Mouse (Mus musculus) midbrain, embryonic 10.5 days (tissue): ENCODE results near the gene Hist1h1c. TPM values are rescaled to one million over a fixed set of nuclear protein-coding genes. Genes with fewer than 3 reads are reported as not detected.
"Not testable (repeated sequence)": the region's sequence is repeated elsewhere in the genome, so short reads cannot be mapped to it uniquely, and the experiment has no call there.

Experiments used
- DNase-seq: peaks from one replicate; pipeline ENCODE4 v3.0.0-alpha.2; 2017; ENCODE audit warnings: low spot score
- H3K27ac ChIP-seq: fragments of 300-500 bp; sonication (generic); replicated peaks from 2 replicates; pipeline ENCODE4 v1.5.1; 2016; ENCODE audit warnings: mild to moderate bottlenecking
- H3K27me3 ChIP-seq: fragments of 300-500 bp; sonication (generic); 2 replicates; pipeline ENCODE4 v1.6.1; 2016; ENCODE audit warnings: low read depth, mild to moderate bottlenecking; ENCODE audit not compliant: poor library complexity, severe bottlenecking
- H3K36me3 ChIP-seq: fragments of 300-500 bp; sonication (generic); 2 replicates; pipeline ENCODE4 v1.6.1; 2016; ENCODE audit warnings: mild to moderate bottlenecking, moderate library complexity
- H3K4me1 ChIP-seq: fragments of 300-500 bp; sonication (generic); 2 replicates; pipeline ENCODE4 v1.6.1; 2016
- H3K4me3 ChIP-seq: fragments of 300-500 bp; sonication (generic); 2 replicates; pipeline ENCODE4 v1.5.1; 2016; ENCODE audit warnings: mild to moderate bottlenecking, moderate library complexity
- H3K9me3 ChIP-seq: fragments of 300-500 bp; sonication (generic); replicated peaks from 2 replicates; pipeline ENCODE4 v1.6.1; 2016; ENCODE audit warnings: mild to moderate bottlenecking
- WGBS: fragments of 180-500 bp; shearing (Covaris S2); methylation state at CpG from one replicate; pipeline ENCODE4 v1.1.7; 2016; 5-methylcytosine and 5-hydroxymethylcytosine counted together
- polyA plus RNA-seq: library from polyadenylated mRNA; unstranded; fragments of >200 nt; fragmentation: Nextera tagmentation; extraction: Ambion mirVana; gene quantifications from 2 replicates; pipeline ENCODE4 v1.2.1, GENCODE M21; 2016

Gene Hist1h1c
- polyA plus RNA-seq, 1 experiment from 2014 or later: 9.5 TPM

GRCm38 (mm10) chr13:23742007-23742406 lies 3.4 kb downstream of the Hist1h1c start:
- peak overlapping the region; percentile 46; the same call in 1 of the 2 replicates for H3K27ac ChIP-seq

GRCm38 (mm10) chr13:23743215-23743614 lies 4.6 kb downstream of the Hist1h1c start:
- DNase-seq: peak; percentile 11
- no peaks in the 10 kb centered on the region for H3K9me3 ChIP-seq
- H3K27me3 ChIP-seq: no peaks in the 10 kb centered on the region
- peak overlapping the region; percentile 75 for H3K27ac ChIP-seq
- 85% methylated on average over 5 of the region's 5 CpGs for WGBS
- no peak overlapping the region for H3K4me3 ChIP-seq
- peaks cover 53% of the 10 kb centered on the region for H3K4me1 ChIP-seq
- H3K36me3 ChIP-seq: no peaks in the 10 kb centered on the region

More at GRCm38 (mm10) chr13:23742007-23742406, 3.4 kb downstream of the Hist1h1c start:
- DNase-seq: peak; percentile 9
- Histone ChIP-seq H3K27me3 (no peaks in the 10 kb centered on the region), H3K4me3 (no peak overlapping the region), H3K9me3 (no peaks in the 10 kb centered on the region), H3K36me3 (no peaks in the 10 kb centered on the region), H3K4me1 (peaks cover 46% of the 10 kb centered on the region)

GRCm38 (mm10) chr13:23743963-23744362 lies 5.4 kb downstream of the Hist1h1c start:
- H3K36me3 ChIP-seq: no peaks in the 10 kb centered on the region
- WGBS: 55% methylated on average over 4 of the region's 4 CpGs
- peak overlapping the region; percentile 59 for H3K4me3 ChIP-seq
- H3K27ac ChIP-seq: peak overlapping the region; percentile 97
- peaks cover 57% of the 10 kb centered on the region for H3K4me1 ChIP-seq
- DNase-seq: no peak
- no peaks in the 10 kb centered on the region for H3K9me3 ChIP-seq
- H3K27me3 ChIP-seq: no peaks in the 10 kb centered on the region

- Histone ChIP-seq H3K4me3 (peak overlapping the region; percentile 59), H3K36me3 (no peaks in the 10 kb centered on the region), H3K27me3 (no peaks in the 10 kb centered on the region), H3K4me1 (peaks cover 49% of the 10 kb centered on the region), H3K9me3 (no peaks in the 10 kb centered on the region), H3K27ac (peak overlapping the region; percentile 97)
- 3% methylated on average over 16 of the region's 36 CpGs for WGBS
- DNase-seq: no peak
These were observed 6.1 kb downstream of the Hist1h1c start for GRCm38 (mm10) chr13:23744421-23745380.

- Histone ChIP-seq H3K27me3 (no peaks in the 10 kb centered on the region), H3K27ac (peak within 1 kb of the TSS; percentile 97), H3K4me3 (peak within 1 kb of the TSS; percentile 59), H3K4me1 (peaks cover 41% of the 10 kb centered on the region), H3K9me3 (no peaks in the 10 kb centered on the region), H3K36me3 (no peaks in the 10 kb centered on the region)
- peak; percentile 82 for DNase-seq
- WGBS: under 1% methylated on average over 27 of the region's 28 CpGs
These were observed 7.0 kb downstream of the Hist1h1c start, which contains the start of gene Hist1h3c for GRCm38 (mm10) chr13:23745381-23746161. Hist1h3c (minus strand) TSS chr13:23745602.

- DNase-seq: peak; percentile 79
- WGBS: under 1% methylated on average over 44 of the region's 58 CpGs
These were observed 7.8 kb downstream of the Hist1h1c start, which contains the start of gene Hist1h2bb for GRCm38 (mm10) chr13:23746201-23747080. Hist1h2bb (plus strand) TSS chr13:23746734.

GRCm38 (mm10) chr13:23747081-23747891 lies 8.7 kb downstream of the Hist1h1c start:
- peak overlapping the region; percentile 97 for H3K27ac ChIP-seq
- H3K9me3 ChIP-seq: no peaks in the 10 kb centered on the region
- WGBS: 2% methylated on average over 13 of the region's 13 CpGs
- DNase-seq: peak; percentile 32
- H3K4me3 ChIP-seq: peak overlapping the region; percentile 59
- peaks cover 35% of the 10 kb centered on the region for H3K4me1 ChIP-seq
- no peaks in the 10 kb centered on the region for H3K27me3 ChIP-seq
- H3K36me3 ChIP-seq: no peaks in the 10 kb centered on the region

More at GRCm38 (mm10) chr13:23746201-23747080, 7.8 kb downstream of the Hist1h1c start, which contains the start of gene Hist1h2bb:
- H3K27ac ChIP-seq: peak within 1 kb of the TSS; percentile 97
- H3K36me3 ChIP-seq, H3K27me3 ChIP-seq, H3K9me3 ChIP-seq: not testable (repeated sequence)
- H3K4me3 ChIP-seq: peak within 1 kb of the TSS; percentile 59
- H3K4me1 ChIP-seq: peaks cover 36% of the 10 kb centered on the region

GRCm38 (mm10) chr13:23747892-23748288 lies 9.3 kb downstream of the Hist1h1c start:
- 10% methylated on average over 4 of the region's 4 CpGs for WGBS
- Histone ChIP-seq H3K27ac (peak overlapping the region; percentile 97), H3K36me3 (no peaks in the 10 kb centered on the region), H3K4me3 (peak overlapping the region; percentile 59), H3K4me1 (peaks cover 38% of the 10 kb centered on the region), H3K9me3 (no peaks in the 10 kb centered on the region), H3K27me3 (no peaks in the 10 kb centered on the region)
- peak; percentile 50 for DNase-seq

GRCm38 (mm10) chr13:23749563-23750121 lies 11.0 kb downstream of the Hist1h1c start:
- Histone ChIP-seq H3K27ac (peak overlapping the region; percentile 97), H3K27me3 (no peaks in the 10 kb centered on the region), H3K4me3 (no peak overlapping the region), H3K9me3 (no peaks in the 10 kb centered on the region), H3K4me1 (peaks cover 32% of the 10 kb centered on the region), H3K36me3 (no peaks in the 10 kb centered on the region)
- WGBS: 91% methylated on average over 5 of the region's 5 CpGs
- no peak for DNase-seq

- H3K4me1 ChIP-seq: peaks cover 29% of the 10 kb centered on the region
- WGBS: 1% methylated on average over 35 of the region's 47 CpGs
- H3K4me3 ChIP-seq: peak within 1 kb of the TSS; percentile 54
- not testable (repeated sequence) for H3K9me3 ChIP-seq, H3K36me3 ChIP-seq, H3K27me3 ChIP-seq
- peak; percentile 81 for DNase-seq
- peak within 1 kb of the TSS; percentile 97 for H3K27ac ChIP-seq
These were observed 12.3 kb downstream of the Hist1h1c start, which contains the start of gene Hist1h2ab for GRCm38 (mm10) chr13:23750839-23751477. Hist1h2ab (plus strand) TSS chr13:23751126.
